Mouse (Mus musculus): ENCODE results near the gene Dnah7a. TPM values are rescaled to one million over a fixed set of nuclear protein-coding genes. Genes with fewer than 3 reads are reported as not detected.
"Not testable (repeated sequence)": the region's sequence is repeated elsewhere in the genome, so short reads cannot be mapped to it uniquely, and the experiment has no call there.

Gene Dnah7a
- total and polyA plus RNA-seq, 3 experiments = not detected

GRCm38 (mm10) chr1:53405803-53406325 is 300.7 kb downstream of the Dnah7a start:
- no peak overlapping the region for H3K4me3 ChIP-seq (ENCODE audit: control insufficient read depth in 1 of 2, insufficient read depth in 1 of 2, low read depth in 2 of 2, low read length in 2 of 2)
- no peaks in the 10 kb centered on the region for H3K27me3 ChIP-seq (ENCODE audit: control insufficient read depth in 1 of 2, insufficient read depth in 2 of 2, low read length in 2 of 2)
- peak; percentile 7 for DNase-seq (ENCODE audit: low read depth, low spot score)
- H3K9ac ChIP-seq (ENCODE audit: control insufficient read depth, low read depth, low read length, poor library complexity, severe bottlenecking) = no peak overlapping the region
- no peaks in the 10 kb centered on the region for H3K79me2 ChIP-seq (ENCODE audit: control insufficient read depth, insufficient read depth, low read length, poor library complexity)
- TF ChIP-seq USF1 (IDR thresholded peaks at IDR 0.05; ENCODE audit: low read depth, low read length) (no peak), POLR2A (IDR thresholded peaks at IDR 0.05; ENCODE audit: control insufficient read depth in 1 of 2, insufficient read depth in 1 of 2, low read depth in 1 of 2, low read length in 2 of 2, poor library complexity in 1 of 2) (no peak), GATA1 (IDR thresholded peaks at IDR 0.05; ENCODE audit: low read depth, low read length) (peak; percentile 56)
- no peaks in the 10 kb centered on the region for H3K9me3 ChIP-seq (replicated peaks; ENCODE audit: insufficient read depth, low read length)
- H3K27ac ChIP-seq (ENCODE audit: control insufficient read depth, low read depth, low read length) = no peak overlapping the region
- H3K4me1 ChIP-seq (ENCODE audit: control insufficient read depth in 1 of 2, insufficient read depth in 2 of 2, low read length in 2 of 2) = no peaks in the 10 kb centered on the region
- H3K36me3 ChIP-seq (ENCODE audit: control insufficient read depth in 1 of 2, insufficient read depth in 2 of 2, low read length in 2 of 2) = no peaks in the 10 kb centered on the region

GRCm38 (mm10) chr1:53393936-53394760 is 312.4 kb downstream of the Dnah7a start:
- not testable (repeated sequence) for H3K9ac ChIP-seq (ENCODE audit: control insufficient read depth, low read depth, low read length, poor library complexity, severe bottlenecking); H3K4me3 ChIP-seq (ENCODE audit: control insufficient read depth in 1 of 2, insufficient read depth in 1 of 2, low read depth in 2 of 2, low read length in 2 of 2); H3K27me3 ChIP-seq (ENCODE audit: control insufficient read depth in 1 of 2, insufficient read depth in 2 of 2, low read length in 2 of 2); DNase-seq (ENCODE audit: low read depth, low spot score); H3K4me1 ChIP-seq (ENCODE audit: control insufficient read depth in 1 of 2, insufficient read depth in 2 of 2, low read length in 2 of 2); H3K36me3 ChIP-seq (ENCODE audit: control insufficient read depth in 1 of 2, insufficient read depth in 2 of 2, low read length in 2 of 2); H3K79me2 ChIP-seq (ENCODE audit: control insufficient read depth, insufficient read depth, low read length, poor library complexity); H3K27ac ChIP-seq (ENCODE audit: control insufficient read depth, low read depth, low read length); H3K9me3 ChIP-seq (replicated peaks; ENCODE audit: insufficient read depth, low read length)

- DNase-seq (ENCODE audit: low read depth, low spot score) = no peak
- no peak for TF ChIP-seq MXI1 (IDR thresholded peaks at IDR 0.05; ENCODE audit: low read depth, low read length)
- no peak for TF ChIP-seq ELF1 (IDR thresholded peaks at IDR 0.05; ENCODE audit: low read depth, low read length)
- TF ChIP-seq MAX (IDR thresholded peaks at IDR 0.05; ENCODE audit: low read length) = no peak
- Histone ChIP-seq H3K9ac (ENCODE audit: control insufficient read depth, low read depth, low read length, poor library complexity, severe bottlenecking) (no peak overlapping the region), H3K27me3 (ENCODE audit: control insufficient read depth in 1 of 2, insufficient read depth in 2 of 2, low read length in 2 of 2) (no peaks in the 10 kb centered on the region), H3K27ac (ENCODE audit: control insufficient read depth, low read depth, low read length) (no peak overlapping the region), H3K4me1 (ENCODE audit: control insufficient read depth in 1 of 2, insufficient read depth in 2 of 2, low read length in 2 of 2) (no peaks in the 10 kb centered on the region), H3K9me3 (replicated peaks; ENCODE audit: insufficient read depth, low read length) (no peaks in the 10 kb centered on the region), H3K36me3 (ENCODE audit: control insufficient read depth in 1 of 2, insufficient read depth in 2 of 2, low read length in 2 of 2) (no peaks in the 10 kb centered on the region), H3K4me3 (ENCODE audit: control insufficient read depth in 1 of 2, insufficient read depth in 1 of 2, low read depth in 2 of 2, low read length in 2 of 2) (no peak overlapping the region), H3K79me2 (ENCODE audit: control insufficient read depth, insufficient read depth, low read length, poor library complexity) (no peaks in the 10 kb centered on the region)
These were observed 317.8 kb downstream of the Dnah7a start for GRCm38 (mm10) chr1:53388762-53389161.

GRCm38 (mm10) chr1:53384085-53384688 is 322.4 kb downstream of the Dnah7a start:
- H3K9me3 ChIP-seq (replicated peaks; ENCODE audit: insufficient read depth, low read length) = no peaks in the 10 kb centered on the region
- DNase-seq (ENCODE audit: low read depth, low spot score) = no peak
- H3K4me3 ChIP-seq (ENCODE audit: control insufficient read depth in 1 of 2, insufficient read depth in 1 of 2, low read depth in 2 of 2, low read length in 2 of 2) = no peak overlapping the region
- H3K4me1 ChIP-seq (ENCODE audit: control insufficient read depth in 1 of 2, insufficient read depth in 2 of 2, low read length in 2 of 2) = no peaks in the 10 kb centered on the region
- no peak overlapping the region for H3K9ac ChIP-seq (ENCODE audit: control insufficient read depth, low read depth, low read length, poor library complexity, severe bottlenecking)
- no peaks in the 10 kb centered on the region for H3K36me3 ChIP-seq (ENCODE audit: control insufficient read depth in 1 of 2, insufficient read depth in 2 of 2, low read length in 2 of 2)
- no peaks in the 10 kb centered on the region for H3K79me2 ChIP-seq (ENCODE audit: control insufficient read depth, insufficient read depth, low read length, poor library complexity)
- no peak for TF ChIP-seq CHD1 (IDR thresholded peaks at IDR 0.05; ENCODE audit: low read depth, low read length)
- no peak for TF ChIP-seq SIN3A (IDR thresholded peaks at IDR 0.05; ENCODE audit: low read length)
- no peak for TF ChIP-seq HCFC1 (IDR thresholded peaks at IDR 0.05; ENCODE audit: low read depth, low read length)
- no peak overlapping the region for H3K27ac ChIP-seq (ENCODE audit: control insufficient read depth, low read depth, low read length)
- no peaks in the 10 kb centered on the region for H3K27me3 ChIP-seq (ENCODE audit: control insufficient read depth in 1 of 2, insufficient read depth in 2 of 2, low read length in 2 of 2)

All from MEL (cell line).